Mouse (Mus musculus) hindbrain, postnatal 0 days (tissue): ENCODE measurements around the gene Sin3a. TPM values are rescaled to one million over a fixed set of nuclear protein-coding genes. Genes with fewer than 3 reads are reported as not detected.

Experiments
- ATAC-seq: fragments of 200-750 bp; cut with Nextera tagmentation; 2 replicates; pipeline ENCODE4 v1.8.0; 2017; ENCODE audit warnings: mild to moderate bottlenecking, moderate TSS enrichment, moderate library complexity
- DNase-seq: peaks from one replicate; pipeline ENCODE4 v3.0.0-alpha.2; 2015; ENCODE audit warnings: low spot score
- H3K27ac ChIP-seq: fragments of 300-500 bp; sonication (generic); 2 replicates; pipeline ENCODE4 v1.5.1; 2014; ENCODE audit warnings: mild to moderate bottlenecking
- H3K27me3 ChIP-seq: fragments of 300-500 bp; sonication (generic); 2 replicates; pipeline ENCODE4 v1.6.1; 2014; ENCODE audit warnings: low read length, mixed read lengths; ENCODE audit not compliant: insufficient read depth
- H3K36me3 ChIP-seq: fragments of 300-500 bp; sonication (generic); 2 replicates; pipeline ENCODE4 v1.6.1; 2014; ENCODE audit warnings: low read length, mixed read lengths; ENCODE audit not compliant: insufficient read depth
- H3K4me1 ChIP-seq: fragments of 300-500 bp; sonication (generic); 2 replicates; pipeline ENCODE4 v1.6.1; 2014; ENCODE audit warnings: antibody characterized with exemption, low read length, mixed read lengths; ENCODE audit not compliant: insufficient read depth
- H3K4me2 ChIP-seq: fragments of 300-500 bp; sonication (generic); 2 replicates; pipeline ENCODE4 v1.6.1; 2014; ENCODE audit warnings: low read depth, mild to moderate bottlenecking, low read length, moderate library complexity, mixed read lengths
- H3K4me3 ChIP-seq: fragments of 300-500 bp; sonication (generic); 2 replicates; pipeline ENCODE4 v1.5.1; 2014; ENCODE audit warnings: low read length
- H3K9ac ChIP-seq: fragments of 300-500 bp; sonication (generic); replicated peaks from 2 replicates; pipeline ENCODE4 v1.6.1; 2014; ENCODE audit warnings: mild to moderate bottlenecking, low read length, moderate library complexity, mixed read lengths
- H3K9me3 ChIP-seq: fragments of 300-500 bp; sonication (generic); 2 replicates; pipeline ENCODE4 v1.6.1; 2016; ENCODE audit warnings: low read length, mixed read lengths
- CTCF ChIP-seq: IDR thresholded peaks from 2 replicates; pipeline ENCODE4 v1.5.1; 2016; ENCODE audit warnings: antibody characterized with exemption, control low read depth, low read depth
- WGBS: fragments of 180-500 bp; shearing (Covaris S2); extraction: QIAGEN DNeasy Blood & Tissue Kit; methylation state at CpG from one replicate; pipeline ENCODE4 v1.1.7; 2014; 5-methylcytosine and 5-hydroxymethylcytosine counted together
- polyA plus RNA-seq: library from polyadenylated mRNA; unstranded; fragments of >200 nt; fragmentation: Nextera tagmentation; extraction: Ambion mirVana; gene quantifications from 2 replicates; pipeline ENCODE4 v1.2.1, GENCODE M21; 2015
- total RNA-seq: library from RNA; depleted of rRNA; stranded (reverse); fragments of >200 nt; gene quantifications from 2 replicates; pipeline ENCODE4 v1.2.3, GENCODE M21; 2014; rRNA removed

Gene Sin3a
- total and polyA plus RNA-seq, 2 experiments from 2014 or later: 16.4 to 45.7 TPM

DNA sequence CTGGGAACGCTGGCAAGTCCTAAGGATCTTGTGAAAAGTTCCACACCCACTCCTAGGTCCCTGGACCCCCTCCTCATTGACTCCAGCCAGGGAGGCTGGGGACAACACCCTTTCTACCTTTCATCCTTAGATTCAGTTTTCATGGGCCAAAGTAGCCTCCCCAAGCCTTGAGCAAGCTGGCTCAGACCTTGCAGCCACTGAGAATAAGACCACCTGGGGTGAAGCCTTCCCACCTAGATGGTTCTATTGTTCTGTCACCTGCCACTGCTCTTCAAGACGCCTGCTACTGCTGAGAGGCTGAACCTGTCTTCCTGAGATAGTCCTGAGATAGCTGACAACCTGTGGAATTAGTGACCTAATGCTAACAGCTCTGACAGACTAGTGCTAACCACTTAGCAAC, 91.3 kb downstream of the Sin3a start:
- H3K27me3 ChIP-seq: no peaks in the 10 kb centered on the region
- no peaks in the 10 kb centered on the region for H3K36me3 ChIP-seq
- ATAC-seq (no peak), DNase-seq (no peak)
- no peaks in the 10 kb centered on the region for H3K9me3 ChIP-seq
- H3K27ac ChIP-seq: no peak overlapping the region
- H3K4me2 ChIP-seq: no peak overlapping the region
- 27% methylated on average over 2 of the region's 2 CpGs for WGBS
- no peak for TF ChIP-seq CTCF
- H3K4me3 ChIP-seq: no peak overlapping the region
- no peaks in the 10 kb centered on the region for H3K4me1 ChIP-seq
- no peak overlapping the region for H3K9ac ChIP-seq

DNA sequence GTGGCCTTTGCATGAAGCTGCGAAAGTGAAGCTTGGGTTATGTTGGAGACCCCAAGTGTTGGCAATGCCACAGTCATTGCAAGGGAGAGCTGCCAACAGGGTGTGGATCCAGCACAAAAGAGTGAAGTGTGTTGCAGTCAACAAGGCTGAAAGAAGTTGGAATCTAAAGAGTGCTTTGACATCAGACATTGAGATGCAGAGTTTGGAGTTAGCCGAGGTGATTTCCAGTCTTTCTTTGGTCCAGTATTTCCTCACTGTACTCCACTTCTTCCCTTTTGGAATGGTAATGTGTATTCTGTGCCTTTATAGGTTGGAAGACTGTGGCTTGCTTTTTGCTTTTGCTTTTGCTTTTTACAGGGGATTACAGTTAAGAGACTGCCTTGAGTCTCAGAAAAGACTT, 94.3 kb downstream of the Sin3a start:
- DNase-seq: no peak
- Histone ChIP-seq H3K4me1 (no peaks in the 10 kb centered on the region), H3K4me3 (no peak overlapping the region), H3K9ac (no peak overlapping the region), H3K9me3 (no peaks in the 10 kb centered on the region), H3K36me3 (no peaks in the 10 kb centered on the region), H3K4me2 (no peak overlapping the region), H3K27ac (no peak overlapping the region), H3K27me3 (no peaks in the 10 kb centered on the region)
- no peak for TF ChIP-seq CTCF
- no peak for ATAC-seq
- 74% methylated on average over 2 of the region's 2 CpGs for WGBS

- Histone ChIP-seq H3K27ac (no peak overlapping the region), H3K4me3 (no peak overlapping the region), H3K4me2 (no peak overlapping the region), H3K27me3 (no peaks in the 10 kb centered on the region), H3K4me1 (no peaks in the 10 kb centered on the region), H3K9me3 (no peaks in the 10 kb centered on the region), H3K9ac (no peak overlapping the region), H3K36me3 (no peaks in the 10 kb centered on the region)
- ATAC-seq: no peak
- 83% methylated on average over 5 of the region's 5 CpGs for WGBS
- TF ChIP-seq CTCF: no peak
- no peak for DNase-seq
These were observed 96.6 kb downstream of the Sin3a start for GRCm38 (mm10) chr9:57168411-57168810.

Other genes starting within 250 kb of the Sin3a start
- gene Odf3l1, start 207.4 kb upstream of the Sin3a start, total RNA-seq: 0.42 TPM in 1 of 2 replicates, not detected in the other
- 0.14 and 0.16 TPM in 2 replicates for gene Odf3l1, start 207.4 kb upstream of the Sin3a start, polyA plus RNA-seq
- gene Cspg4, start 207.0 kb upstream of the Sin3a start, total RNA-seq: 42.1 and 46.6 TPM in 2 replicates
- 7.3 and 7.6 TPM in 2 replicates for gene Cspg4, start 207.0 kb upstream of the Sin3a start, polyA plus RNA-seq
- gene Snx33, start 143.7 kb upstream of the Sin3a start, total RNA-seq: 6.7 and 9.7 TPM in 2 replicates
- gene Snx33, start 143.7 kb upstream of the Sin3a start, polyA plus RNA-seq: 2.3 and 2.4 TPM in 2 replicates
- gene Imp3, start 134.6 kb upstream of the Sin3a start, total RNA-seq: 142 and 178 TPM in 2 replicates
- gene Imp3, start 134.6 kb upstream of the Sin3a start, polyA plus RNA-seq: 77.2 and 80.5 TPM in 2 replicates
- 11.3 and 17.6 TPM in 2 replicates for gene Snupn, start 121.2 kb upstream of the Sin3a start, total RNA-seq
- 22.4 and 22.6 TPM in 2 replicates for gene Snupn, start 121.2 kb upstream of the Sin3a start, polyA plus RNA-seq
- 52.1 and 53.5 TPM in 2 replicates for gene Ptpn9, start 77.1 kb upstream of the Sin3a start, total RNA-seq
- 22.5 and 23.0 TPM in 2 replicates for gene Ptpn9, start 77.1 kb upstream of the Sin3a start, polyA plus RNA-seq
- gene Man2c1, start 58.6 kb downstream of the Sin3a start, total RNA-seq: 168 and 171 TPM in 2 replicates
- 70.8 and 75.5 TPM in 2 replicates for gene Man2c1, start 58.6 kb downstream of the Sin3a start, polyA plus RNA-seq
- 7.3 and 7.7 TPM in 2 replicates for gene Neil1, start 76.3 kb downstream of the Sin3a start, total RNA-seq
- gene Neil1, start 76.3 kb downstream of the Sin3a start, polyA plus RNA-seq: 7.2 and 7.3 TPM in 2 replicates
- 78.9 and 82.1 TPM in 2 replicates for gene Commd4, start 86.3 kb downstream of the Sin3a start, total RNA-seq
- 170 TPM in 2 replicates for gene Commd4, start 86.3 kb downstream of the Sin3a start, polyA plus RNA-seq
- not detected in 2 replicates for gene Trcg1, start 164.5 kb downstream of the Sin3a start, total RNA-seq
- not detected in 2 replicates for gene Trcg1, start 164.5 kb downstream of the Sin3a start, polyA plus RNA-seq
- 10.6 and 14.7 TPM in 2 replicates for gene 1700017B05Rik, start 190.6 kb downstream of the Sin3a start, total RNA-seq
- 5.2 and 5.3 TPM in 2 replicates for gene 1700017B05Rik, start 190.6 kb downstream of the Sin3a start, polyA plus RNA-seq